Mouse (Mus musculus): ENCODE results near the gene Vax2.

Gene Vax2

GRCm38 (mm10) chr6:83711725-83712475, 836 bp downstream of the Vax2 start:
- DNase-seq: peak in 1 of 2 experiments; percentile 13

- peak in 1 of 2 experiments; percentile 2 for DNase-seq
Measured at GRCm38 (mm10) chr6:83713271-83714136, 2.4 kb downstream of the Vax2 start.

GRCm38 (mm10) chr6:83714221-83715123, 3.4 kb downstream of the Vax2 start:
- DNase-seq: peak in 1 of 2 experiments; percentile 21

- DNase-seq: peak in 1 of 2 experiments; percentile 15
Measured at GRCm38 (mm10) chr6:83715461-83716196, 4.6 kb downstream of the Vax2 start.

GRCm38 (mm10) chr6:83717026-83717425, 6.0 kb downstream of the Vax2 start:
- peak in 1 of 2 experiments; percentile 2 for DNase-seq

- DNase-seq: no peak
Measured at GRCm38 (mm10) chr6:83722526-83722925, 11.5 kb downstream of the Vax2 start.

- DNase-seq: no peak
Measured at GRCm38 (mm10) chr6:83727178-83727577, 16.1 kb downstream of the Vax2 start.

GRCm38 (mm10) chr6:83728488-83728887, 17.4 kb downstream of the Vax2 start:
- peak; percentile 58 to 64 for DNase-seq

GRCm38 (mm10) chr6:83729350-83729970, 18.4 kb downstream of the Vax2 start:
- DNase-seq: no peak

GRCm38 (mm10) chr6:83731128-83731527, 20.1 kb downstream of the Vax2 start:
- peak; percentile 82 to 84 for DNase-seq

GRCm38 (mm10) chr6:83737311-83737710, 26.2 kb downstream of the Vax2 start:
- DNase-seq: no peak

- DNase-seq: no peak
Measured at GRCm38 (mm10) chr6:83738596-83738995, 27.5 kb downstream of the Vax2 start.

GRCm38 (mm10) chr6:83742761-83743160, 31.7 kb downstream of the Vax2 start, which contains the start of gene Atp6v1b1:
Atp6v1b1 (plus strand) TSS chr6:83742990.
- DNase-seq: no peak

GRCm38 (mm10) chr6:83743212-83743611, 32.1 kb downstream of the Vax2 start:
- no peak for DNase-seq

- DNase-seq: no peak
Measured at GRCm38 (mm10) chr6:83744126-83744525, 33.1 kb downstream of the Vax2 start.

GRCm38 (mm10) chr6:83744557-83744956, 33.5 kb downstream of the Vax2 start:
- no peak for DNase-seq

GRCm38 (mm10) chr6:83745466-83745865, 34.4 kb downstream of the Vax2 start:
- DNase-seq: no peak

- no peak for DNase-seq
Measured at GRCm38 (mm10) chr6:83749286-83749685, 38.2 kb downstream of the Vax2 start.

GRCm38 (mm10) chr6:83750171-83750684, 39.2 kb downstream of the Vax2 start:
- peak; percentile 70 to 72 for DNase-seq

- no peak for DNase-seq
Measured at GRCm38 (mm10) chr6:83756051-83756450, 45.0 kb downstream of the Vax2 start.

GRCm38 (mm10) chr6:83762344-83762743, 51.3 kb downstream of the Vax2 start, which contains the start of gene Ankrd53:
Ankrd53 (plus strand) TSS chr6:83762644.
- DNase-seq: no peak

Data from B cell, adult 2 months (primary cell).